Mouse (Mus musculus): Measurements from ENCODE around the gene Pianp. TPM values are rescaled to one million over a fixed set of nuclear protein-coding genes. Genes with fewer than 3 reads are reported as not detected.

Pianp gene
- polyA plus RNA-seq, 1 experiment from 2014 or later, result 0.81 TPM

Other genes starting within 250 kb of the Pianp start
- gene Gm45234, start 240.7 kb upstream of the Pianp start, polyA plus RNA-seq (2016; fragmentation: Nextera tagmentation; extraction: Ambion mirVana), result not detected in 2 replicates
- 10.2 and 10.5 TPM in 2 replicates for gene Atn1, start 240.2 kb upstream of the Pianp start, polyA plus RNA-seq (2016; fragmentation: Nextera tagmentation; extraction: Ambion mirVana)
- 4.6 and 6.5 TPM in 2 replicates for gene Eno2, start 227.0 kb upstream of the Pianp start, polyA plus RNA-seq (2016; fragmentation: Nextera tagmentation; extraction: Ambion mirVana)
- 1.3 and 1.4 TPM in 2 replicates for gene Lrrc23, start 217.0 kb upstream of the Pianp start, polyA plus RNA-seq (2016; fragmentation: Nextera tagmentation; extraction: Ambion mirVana)
- 8.8 and 10.0 TPM in 2 replicates for gene Spsb2, start 188.0 kb upstream of the Pianp start, polyA plus RNA-seq (2016; fragmentation: Nextera tagmentation; extraction: Ambion mirVana)
- gene Tpi1, start 182.4 kb upstream of the Pianp start, polyA plus RNA-seq (2016; fragmentation: Nextera tagmentation; extraction: Ambion mirVana), result 786 and 953 TPM in 2 replicates
- 212 and 228 TPM in 2 replicates for gene Usp5, start 167.2 kb upstream of the Pianp start, polyA plus RNA-seq (2016; fragmentation: Nextera tagmentation; extraction: Ambion mirVana)
- 258 and 273 TPM in 2 replicates for gene Cdca3, start 167.1 kb upstream of the Pianp start, polyA plus RNA-seq (2016; fragmentation: Nextera tagmentation; extraction: Ambion mirVana)
- 0.89 and 3.4 TPM in 2 replicates for gene Gnb3, start 156.4 kb upstream of the Pianp start, polyA plus RNA-seq (2016; fragmentation: Nextera tagmentation; extraction: Ambion mirVana)
- gene P3h3, start 138.9 kb upstream of the Pianp start, polyA plus RNA-seq (2016; fragmentation: Nextera tagmentation; extraction: Ambion mirVana), result 8.3 and 9.9 TPM in 2 replicates
- gene Gpr162, start 132.7 kb upstream of the Pianp start, polyA plus RNA-seq (2016; fragmentation: Nextera tagmentation; extraction: Ambion mirVana), result 2.8 and 3.6 TPM in 2 replicates
- 0.05 TPM in 1 of 2 replicates, not detected in the other for gene Cd4, start 108.5 kb upstream of the Pianp start, polyA plus RNA-seq (2016; fragmentation: Nextera tagmentation; extraction: Ambion mirVana)
- gene Lag3, start 85.0 kb upstream of the Pianp start, polyA plus RNA-seq (2016; fragmentation: Nextera tagmentation; extraction: Ambion mirVana), result 1.0 and 1.5 TPM in 2 replicates
- 261 and 296 TPM in 2 replicates for gene Ptms, start 76.6 kb upstream of the Pianp start, polyA plus RNA-seq (2016; fragmentation: Nextera tagmentation; extraction: Ambion mirVana)
- gene Mlf2, start 65.3 kb upstream of the Pianp start, polyA plus RNA-seq (2016; fragmentation: Nextera tagmentation; extraction: Ambion mirVana), result 428 and 435 TPM in 2 replicates
- gene Cops7a, start 31.2 kb upstream of the Pianp start, polyA plus RNA-seq (2016; fragmentation: Nextera tagmentation; extraction: Ambion mirVana), result 140 and 142 TPM in 2 replicates
- gene Zfp384, start 12.5 kb downstream of the Pianp start, polyA plus RNA-seq (2016; fragmentation: Nextera tagmentation; extraction: Ambion mirVana), result 9.3 and 9.5 TPM in 2 replicates
- 121 and 149 TPM in 2 replicates for gene Ing4, start 43.1 kb downstream of the Pianp start, polyA plus RNA-seq (2016; fragmentation: Nextera tagmentation; extraction: Ambion mirVana)
- gene Acrbp, start 53.0 kb downstream of the Pianp start, polyA plus RNA-seq (2016; fragmentation: Nextera tagmentation; extraction: Ambion mirVana), result 10.1 and 14.2 TPM in 2 replicates
- 0.16 and 0.19 TPM in 2 replicates for gene Lpar5, start 71.2 kb downstream of the Pianp start, polyA plus RNA-seq (2016; fragmentation: Nextera tagmentation; extraction: Ambion mirVana)
- 90.7 and 103 TPM in 2 replicates for gene Chd4, start 99.3 kb downstream of the Pianp start, polyA plus RNA-seq (2016; fragmentation: Nextera tagmentation; extraction: Ambion mirVana)
- gene Nop2, start 135.2 kb downstream of the Pianp start, polyA plus RNA-seq (2016; fragmentation: Nextera tagmentation; extraction: Ambion mirVana), result 72.6 and 86.4 TPM in 2 replicates
- 12.7 and 15.1 TPM in 2 replicates for gene Iffo1, start 148.5 kb downstream of the Pianp start, polyA plus RNA-seq (2016; fragmentation: Nextera tagmentation; extraction: Ambion mirVana)
- 2,729 and 3,222 TPM in 2 replicates for gene Gapdh, start 169.8 kb downstream of the Pianp start, polyA plus RNA-seq (2016; fragmentation: Nextera tagmentation; extraction: Ambion mirVana)
- gene Ncapd2, start 195.0 kb downstream of the Pianp start, polyA plus RNA-seq (2016; fragmentation: Nextera tagmentation; extraction: Ambion mirVana), result 236 and 246 TPM in 2 replicates
- 211 and 231 TPM in 2 replicates for gene Mrpl51, start 195.1 kb downstream of the Pianp start, polyA plus RNA-seq (2016; fragmentation: Nextera tagmentation; extraction: Ambion mirVana)
- 4.2 and 5.1 TPM in 2 replicates for gene Vamp1, start 218.9 kb downstream of the Pianp start, polyA plus RNA-seq (2016; fragmentation: Nextera tagmentation; extraction: Ambion mirVana)
- 1.5 and 2.0 TPM in 2 replicates for gene Tapbpl, start 235.2 kb downstream of the Pianp start, polyA plus RNA-seq (2016; fragmentation: Nextera tagmentation; extraction: Ambion mirVana)
- gene Cd27, start 240.3 kb downstream of the Pianp start, polyA plus RNA-seq (2016; fragmentation: Nextera tagmentation; extraction: Ambion mirVana), result 2.1 and 2.2 TPM in 2 replicates